Mouse (Mus musculus) myocyte (in vitro differentiated cells): Measurements from ENCODE around the gene Cyp2d22. TPM values are rescaled to one million over a fixed set of nuclear protein-coding genes. Genes with fewer than 3 reads are reported as not detected.

Experiments used
- H3K27me3 ChIP-seq: one replicate; pipeline ENCODE4 v1.6.1; 2011; ENCODE audit not compliant: control insufficient read depth, insufficient read depth, insufficient read length
- H3K36me3 ChIP-seq: one replicate; pipeline ENCODE4 v1.6.1; 2011; ENCODE audit not compliant: control insufficient read depth, insufficient read depth
- H3K4me2 ChIP-seq: one replicate; pipeline ENCODE4 v1.6.1; 2011; ENCODE audit warnings: low read depth, control low read depth
- H3K4me3 ChIP-seq: one replicate; pipeline ENCODE4 v1.5.1; 2011; ENCODE audit warnings: mild to moderate bottlenecking, control low read depth, moderate library complexity
- H3K79me2 ChIP-seq: one replicate; pipeline ENCODE4 v1.6.1; 2011; ENCODE audit not compliant: control insufficient read depth, insufficient read depth
- H3ac ChIP-seq: one replicate; pipeline ENCODE4 v1.6.1; 2011; ENCODE audit not compliant: control insufficient read depth, insufficient read length
- CEBPB ChIP-seq: IDR thresholded peaks from 2 replicates; pipeline ENCODE4 v1.6.1; 2011; ENCODE audit warnings: mild to moderate bottlenecking, moderate library complexity; ENCODE audit not compliant: poor library complexity, insufficient read depth, severe bottlenecking
- E2F4 ChIP-seq: IDR thresholded peaks from one replicate; pipeline ENCODE4 v1.6.1; 2011; ENCODE audit warnings: mild to moderate bottlenecking, control low read depth, moderate library complexity; ENCODE audit not compliant: insufficient read depth
- MAX ChIP-seq: IDR thresholded peaks from one replicate; pipeline ENCODE4 v1.6.1; 2011; ENCODE audit warnings: low read depth, mild to moderate bottlenecking, control low read depth
- MYOD1 ChIP-seq, 3 experiments: IDR thresholded peaks; one replicate each; pipeline ENCODE4 v1.6.1; 2011; ENCODE audit warnings: control low read depth in 2 of 3, low read depth in 2 of 3, mild to moderate bottlenecking in 2 of 3, moderate library complexity in 1 of 3; ENCODE audit not compliant: insufficient read length in 2 of 3, control insufficient read depth in 1 of 3
- MYOG ChIP-seq, 3 experiments: IDR thresholded peaks; one replicate each; pipeline ENCODE4 v1.6.1; 2011; ENCODE audit warnings: control low read depth in 2 of 3, low read depth in 2 of 3, mild to moderate bottlenecking in 2 of 3; ENCODE audit not compliant: insufficient read length in 2 of 3, control insufficient read depth in 1 of 3, insufficient read depth in 1 of 3
- POLR2A ChIP-seq: IDR thresholded peaks from one replicate; pipeline ENCODE4 v1.6.1; 2011; ENCODE audit warnings: low read depth, mild to moderate bottlenecking, control low read depth, moderate library complexity; ENCODE audit not compliant: insufficient read length
- POLR2AphosphoS2 ChIP-seq: IDR thresholded peaks from one replicate; pipeline ENCODE4 v1.6.1; 2011; ENCODE audit warnings: low read depth, control low read depth; ENCODE audit not compliant: insufficient read length
- REST ChIP-seq: IDR thresholded peaks from one replicate; pipeline ENCODE4 v1.6.1; 2011; ENCODE audit warnings: mild to moderate bottlenecking, control low read depth, moderate library complexity; ENCODE audit not compliant: insufficient read depth, insufficient read length
- SRF ChIP-seq: IDR thresholded peaks from one replicate; pipeline ENCODE4 v1.6.1; 2011; ENCODE audit warnings: low read depth; ENCODE audit not compliant: control insufficient read depth, insufficient read length
- TCF12 ChIP-seq: IDR thresholded peaks from one replicate; pipeline ENCODE4 v1.6.1; 2011; ENCODE audit warnings: mild to moderate bottlenecking, control low read depth; ENCODE audit not compliant: poor library complexity, insufficient read depth, severe bottlenecking
- USF1 ChIP-seq: IDR thresholded peaks from one replicate; pipeline ENCODE4 v1.6.1; 2011; ENCODE audit warnings: low read depth, mild to moderate bottlenecking, control low read depth, moderate library complexity
- polyA plus RNA-seq: library from polyadenylated mRNA; unstranded; fragments of >200 nt; fragmentation: generic; extraction: Trizol; gene quantifications from one replicate; pipeline ENCODE4 v1.2.1, GENCODE M21; 2012; ENCODE audit warnings: missing spikeins

The Cyp2d22 gene
- polyA plus RNA-seq, 1 experiment, result 2.4 TPM

DNA sequence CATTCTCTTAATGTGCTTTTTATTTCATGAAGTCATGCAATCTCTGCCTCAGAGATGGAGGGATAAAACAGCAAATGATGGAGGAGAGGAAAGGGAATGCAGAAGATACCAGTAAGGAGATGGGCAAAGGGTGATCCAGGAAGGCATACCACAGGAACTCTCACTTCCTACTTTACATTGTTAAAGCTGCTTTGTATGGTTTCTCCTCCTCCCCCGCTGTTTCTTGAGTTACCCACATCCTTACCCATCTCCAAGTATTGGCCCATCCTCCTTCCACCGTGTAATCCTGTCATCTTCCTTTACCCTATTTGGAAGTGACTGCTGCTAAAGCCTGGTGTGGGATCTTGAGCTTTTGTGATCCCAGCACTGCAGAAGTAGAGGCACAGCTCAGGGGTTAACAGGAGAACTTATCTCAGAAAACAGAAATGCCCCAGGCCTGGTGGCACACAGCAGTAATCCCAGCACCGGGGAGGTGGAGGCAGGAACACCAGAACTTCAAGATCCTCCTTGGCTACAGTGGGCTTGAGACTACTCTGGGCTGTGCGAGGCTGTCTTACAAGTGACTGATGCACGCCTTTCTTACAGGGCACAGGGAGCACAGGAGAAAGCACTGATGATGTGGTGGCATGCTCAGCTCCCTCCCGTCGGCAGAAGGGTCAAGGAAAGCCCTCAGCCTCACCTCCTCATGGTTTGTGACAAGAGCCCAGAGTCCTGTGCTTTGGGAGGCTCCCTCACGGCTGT, 31.6 kb downstream of the Cyp2d22 start:
- Histone ChIP-seq H3K4me3 (no peak overlapping the region), H3K4me2 (no peak overlapping the region), H3K27me3 (no peaks in the 10 kb centered on the region), H3K79me2 (peaks cover 49% of the 10 kb centered on the region), H3K36me3 (peaks cover 34% of the 10 kb centered on the region), H3ac (no peak overlapping the region)
- no peak for TF ChIP-seq MAX
- no peak for TF ChIP-seq E2F4
- TF ChIP-seq POLR2A, result peak; percentile 32
- TF ChIP-seq POLR2AphosphoS2, result peak; percentile 83

DNA sequence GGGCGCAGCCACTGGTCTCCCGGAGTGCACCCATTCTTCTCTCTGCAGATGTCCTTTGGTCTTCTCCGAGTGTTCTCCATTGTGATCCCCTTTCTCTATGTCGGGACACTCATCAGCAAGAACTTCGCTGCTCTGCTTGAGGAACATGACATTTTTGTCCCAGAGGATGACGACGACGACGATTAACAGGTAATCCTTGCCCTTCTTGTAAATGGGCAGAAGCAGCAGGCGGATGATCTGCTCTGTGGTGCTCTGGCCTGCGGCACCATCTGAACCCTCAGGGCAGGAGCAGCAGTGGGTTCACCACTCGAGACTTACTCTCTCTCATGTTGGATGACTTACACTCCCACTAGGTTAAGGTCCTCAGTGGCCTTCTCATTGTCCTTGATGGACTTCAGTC, 32.2 kb downstream of the Cyp2d22 start:
- H3K4me2 ChIP-seq, result peak overlapping the region; percentile 98
- H3ac ChIP-seq, result no peak overlapping the region
- H3K4me3 ChIP-seq, result peak overlapping the region; percentile 42
- peaks cover 43% of the 10 kb centered on the region for H3K79me2 ChIP-seq
- no peaks in the 10 kb centered on the region for H3K27me3 ChIP-seq
- peaks cover 34% of the 10 kb centered on the region for H3K36me3 ChIP-seq
- TF ChIP-seq POLR2A (no peak), SRF (no peak), POLR2AphosphoS2 (peak; percentile 77)

DNA sequence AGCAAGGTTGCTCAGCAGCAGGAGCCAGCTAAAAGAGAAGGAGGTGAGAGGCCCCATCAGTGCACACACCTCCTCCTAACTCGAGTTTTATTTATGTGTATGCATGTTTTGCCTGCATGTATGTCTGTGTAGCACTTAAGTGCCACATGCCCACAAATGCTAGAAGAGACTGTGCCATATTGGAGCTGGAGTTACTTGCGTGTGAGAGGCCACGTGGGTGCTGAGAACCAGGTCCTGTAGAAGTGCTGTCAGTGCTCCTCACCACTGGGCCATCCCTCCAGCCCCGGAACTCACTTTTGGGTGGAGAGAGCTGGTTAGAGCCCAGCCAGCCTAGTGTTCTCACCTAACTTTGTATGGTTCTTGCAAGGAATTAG, 32.8 kb downstream of the Cyp2d22 start:
- H3K4me2 ChIP-seq, result peak overlapping the region; percentile 98
- H3K27me3 ChIP-seq, result no peaks in the 10 kb centered on the region
- H3ac ChIP-seq, result peak overlapping the region; percentile 7
- H3K79me2 ChIP-seq, result peaks cover 38% of the 10 kb centered on the region
- H3K36me3 ChIP-seq, result peaks cover 34% of the 10 kb centered on the region
- peak overlapping the region; percentile 42 for H3K4me3 ChIP-seq
- TF ChIP-seq POLR2AphosphoS2 (peak; percentile 66), MYOG (IDR thresholded peaks at IDR 0.05; ENCODE audit: control insufficient read depth in 1 of 3, insufficient read depth in 1 of 3, insufficient read length in 2 of 3, low read depth in 2 of 3) (no peak)

DNA sequence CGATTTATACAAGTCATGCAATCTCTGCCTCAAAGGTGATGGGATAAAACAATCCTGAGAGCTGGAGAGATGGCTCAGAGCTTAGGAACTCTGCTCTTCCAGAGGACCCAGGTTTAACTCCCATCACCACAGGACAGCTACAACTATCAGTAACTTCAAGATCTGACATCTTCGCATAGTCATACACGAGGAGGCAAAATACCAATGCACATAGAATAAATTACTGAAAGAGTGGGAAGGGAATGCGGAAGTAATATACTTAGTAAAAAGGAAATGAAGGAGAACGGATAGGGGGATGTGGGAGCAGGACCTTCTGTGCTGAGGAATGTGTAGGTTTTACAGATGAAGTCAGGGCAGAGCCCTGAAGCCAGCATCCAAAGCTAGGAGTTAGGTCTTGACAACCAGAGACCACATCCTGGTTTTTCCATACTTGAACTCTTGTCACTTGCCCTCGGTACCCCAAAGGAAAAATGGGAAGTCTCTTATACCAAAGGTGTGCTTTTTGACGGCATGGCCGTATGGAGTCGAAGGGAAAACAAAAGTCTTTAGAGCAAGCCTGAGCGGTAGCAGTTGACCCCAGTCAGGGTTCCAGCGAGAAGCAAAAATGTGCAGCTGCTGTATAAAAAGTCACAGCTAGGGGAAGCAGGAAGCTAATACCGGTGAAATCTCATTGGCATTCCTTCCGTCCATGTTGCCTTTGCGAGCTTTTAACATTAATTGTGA, 33.3 kb downstream of the Cyp2d22 start:
- Histone ChIP-seq H3K79me2 (peaks cover 32% of the 10 kb centered on the region), H3K27me3 (no peaks in the 10 kb centered on the region)
- TF ChIP-seq E2F4 (no peak), REST (no peak), SRF (no peak), POLR2A (no peak), POLR2AphosphoS2 (no peak), USF1 (no peak)

DNA sequence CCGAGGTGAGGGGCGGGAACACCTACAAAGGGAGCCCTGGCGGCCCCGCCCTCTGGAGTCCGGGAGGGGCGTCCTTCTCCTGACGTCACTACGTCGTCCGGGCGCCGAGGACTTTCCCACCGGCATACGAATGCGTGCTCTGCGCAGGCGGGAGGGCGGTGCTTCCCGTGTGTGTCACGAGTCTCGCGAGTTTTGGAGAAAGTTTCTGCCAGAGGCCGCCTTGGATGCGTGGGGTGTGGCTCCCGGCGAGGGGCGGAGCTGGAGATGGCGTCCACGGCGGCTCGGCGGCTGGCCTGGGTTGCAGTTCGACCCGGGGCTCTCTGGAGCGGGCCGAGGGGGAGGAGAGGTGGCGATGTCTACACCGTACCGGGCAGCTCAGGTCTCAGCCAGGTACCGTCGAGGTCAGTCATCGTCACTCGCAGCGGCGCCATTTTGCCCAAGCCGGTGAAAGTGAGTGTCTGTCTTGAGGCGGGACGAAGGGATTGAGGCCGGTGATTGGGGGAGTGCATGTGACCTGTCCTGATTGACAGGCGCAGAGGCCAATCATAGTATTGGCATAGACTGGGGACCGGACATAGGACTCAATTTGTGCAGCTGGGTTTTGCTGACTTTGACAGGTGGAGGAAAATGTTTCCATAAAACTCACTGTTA, 34.1 kb downstream of the Cyp2d22 start:
- H3ac ChIP-seq, result peak overlapping the region; percentile 7
- peaks cover 32% of the 10 kb centered on the region for H3K36me3 ChIP-seq
- H3K4me2 ChIP-seq, result peak overlapping the region; percentile 98
- no peaks in the 10 kb centered on the region for H3K27me3 ChIP-seq
- TF ChIP-seq TCF12, result peak; percentile 14
- peak; percentile 39 for TF ChIP-seq REST
- TF ChIP-seq E2F4, result peak; percentile 58
- no peak for TF ChIP-seq SRF
- no peak for TF ChIP-seq CEBPB
- TF ChIP-seq MYOG (IDR thresholded peaks at IDR 0.05; ENCODE audit: control insufficient read depth in 1 of 3, insufficient read depth in 1 of 3, insufficient read length in 2 of 3, low read depth in 2 of 3), result peak in 1 of 3 experiments; percentile 28
- TF ChIP-seq MYOD1 (IDR thresholded peaks at IDR 0.05; ENCODE audit: control insufficient read depth in 1 of 3, insufficient read length in 2 of 3, low read depth in 2 of 3), result peak; percentile 28 to 46 (median 35)
- TF ChIP-seq POLR2A, result peak; percentile 93
- peak; percentile 89 for TF ChIP-seq POLR2AphosphoS2
- peak; percentile 85 for TF ChIP-seq USF1
- no peak for TF ChIP-seq MAX
- H3K79me2 ChIP-seq, result peaks cover 31% of the 10 kb centered on the region
- H3K4me3 ChIP-seq, result peak overlapping the region; percentile 42

More for the DNA sequence above, 33.3 kb downstream of the Cyp2d22 start:
- Histone ChIP-seq H3K36me3 (peaks cover 34% of the 10 kb centered on the region), H3K4me3 (peak overlapping the region; percentile 42), H3K4me2 (peak overlapping the region; percentile 98), H3ac (peak overlapping the region; percentile 7)
